Mouse (Mus musculus): ENCODE measurements at regions not wholly inside any gene's neighbourhood (a gene's known extent, or its start where the extent isn't known, plus 50 kb on each side); places are given as distances from the start of the nearest gene placed in this dataset.

GRCm38 (mm10) chr17:47149158-47149557, 138.8 kb upstream of the Ubr2 start:
- DNase-seq, result no peak
- intact Hi-C loops (cut with DNase I; ENCODE audit: low total_unique reads), result no loop called here

DNA sequence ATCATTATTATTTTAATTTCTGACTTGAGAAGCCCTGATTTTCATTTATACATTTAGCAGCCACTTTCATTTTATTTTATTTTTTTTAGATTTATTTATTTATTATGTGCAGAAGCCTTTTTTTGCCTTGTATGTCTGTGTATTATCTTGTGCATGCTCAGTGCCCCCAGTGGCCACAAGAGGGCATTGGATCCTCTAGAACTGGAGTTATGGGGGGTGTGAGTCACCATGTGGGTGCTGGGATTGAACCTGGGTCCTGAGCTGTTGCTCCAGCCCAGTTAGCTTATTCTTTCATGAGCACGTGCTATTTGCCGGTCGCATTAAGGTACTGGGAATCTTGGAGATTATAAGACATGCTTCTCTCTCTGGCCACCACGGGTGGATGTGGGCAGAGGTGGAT, 136.3 kb upstream of the Ubr2 start:
- intact Hi-C loops (cut with DNase I; ENCODE audit: low total_unique reads), result no loop called here

GRCm38 (mm10) chr17:47145590-47145989, 135.2 kb upstream of the Ubr2 start:
- no peak for DNase-seq
- intact Hi-C loops (cut with DNase I; ENCODE audit: low total_unique reads), result no loop called here

More for the DNA sequence above, 136.3 kb upstream of the Ubr2 start:
- DNase-seq, result no peak

GRCm38 (mm10) chr17:47144996-47145395, 134.6 kb upstream of the Ubr2 start:
- intact Hi-C loops (cut with DNase I; ENCODE audit: low total_unique reads), result no loop called here
- DNase-seq, result no peak

DNA sequence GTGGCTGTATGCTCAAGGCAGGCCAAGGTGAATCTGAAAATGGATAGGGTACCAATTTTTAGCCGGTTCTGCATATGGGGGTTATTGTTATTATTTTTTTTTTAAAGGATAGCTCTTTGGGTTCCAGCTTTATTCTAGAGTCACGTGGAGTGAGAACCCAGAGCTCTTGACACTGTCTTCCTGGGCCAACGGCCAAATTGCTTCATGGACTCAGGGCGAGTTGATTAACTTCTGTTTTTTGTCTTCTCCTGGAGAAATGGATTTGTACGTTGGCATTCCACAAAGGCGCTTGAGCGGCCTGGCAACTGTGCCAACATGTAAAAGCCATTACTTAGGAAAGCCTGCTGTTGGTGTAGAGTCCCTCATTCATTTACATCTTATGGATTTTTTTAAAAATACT, 134.1 kb upstream of the Ubr2 start:
- no peak for DNase-seq
- intact Hi-C loops (cut with DNase I; ENCODE audit: low total_unique reads), result no loop called here

- no peak for DNase-seq
- intact Hi-C loops (cut with DNase I; ENCODE audit: low total_unique reads), result no loop called here
Observed at GRCm38 (mm10) chr17:47143898-47144297, 133.5 kb upstream of the Ubr2 start.

DNA sequence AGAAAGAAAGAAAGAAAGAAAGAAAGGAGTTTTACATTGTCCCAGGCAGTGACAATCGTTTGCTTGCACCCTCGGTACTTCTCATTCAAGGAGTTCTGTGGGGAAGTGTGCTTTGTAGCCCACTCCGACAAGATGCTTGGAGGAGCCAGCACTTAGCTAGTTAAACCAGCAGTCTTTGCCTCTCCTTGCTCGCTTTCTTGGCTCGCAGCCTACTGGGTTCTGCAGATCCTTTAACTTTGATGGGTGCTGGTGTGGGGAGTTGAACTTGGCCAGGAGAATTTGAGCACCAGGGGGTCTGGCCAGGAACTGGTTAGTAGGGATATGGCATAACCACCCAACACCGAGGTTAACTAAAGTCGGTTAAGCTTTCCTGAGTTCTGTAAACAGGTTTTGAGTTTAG, 132.5 kb upstream of the Ubr2 start:
- intact Hi-C loops (cut with DNase I; ENCODE audit: low total_unique reads), result no loop called here
- no peak for DNase-seq

GRCm38 (mm10) chr17:47142276-47142675, 131.9 kb upstream of the Ubr2 start:
- DNase-seq, result no peak

DNA sequence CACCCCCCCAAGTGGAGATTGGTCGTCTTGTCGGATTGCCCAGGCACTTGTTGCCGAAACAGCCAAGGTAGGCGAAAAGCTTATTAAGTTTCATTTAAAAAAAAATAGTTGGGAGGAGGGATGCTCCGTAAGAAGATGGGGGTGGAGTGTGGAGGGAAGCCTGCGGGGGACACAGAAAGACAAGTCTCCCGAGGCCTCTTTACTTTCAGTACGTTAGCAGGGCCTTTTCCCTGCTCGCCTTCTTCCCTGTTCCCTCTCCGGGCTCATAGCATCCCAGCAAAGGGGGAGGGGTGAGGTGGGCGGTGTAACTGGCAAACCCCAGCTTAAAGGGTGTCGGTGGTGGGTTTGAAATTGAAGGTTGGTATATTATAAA, 131.5 kb upstream of the Ubr2 start:
- no peak for DNase-seq
- intact Hi-C loops (cut with DNase I; ENCODE audit: low total_unique reads), result no loop called here

More at GRCm38 (mm10) chr17:47142276-47142675, 131.9 kb upstream of the Ubr2 start:
- intact Hi-C loops (cut with DNase I; ENCODE audit: low total_unique reads), result no loop called here

DNA sequence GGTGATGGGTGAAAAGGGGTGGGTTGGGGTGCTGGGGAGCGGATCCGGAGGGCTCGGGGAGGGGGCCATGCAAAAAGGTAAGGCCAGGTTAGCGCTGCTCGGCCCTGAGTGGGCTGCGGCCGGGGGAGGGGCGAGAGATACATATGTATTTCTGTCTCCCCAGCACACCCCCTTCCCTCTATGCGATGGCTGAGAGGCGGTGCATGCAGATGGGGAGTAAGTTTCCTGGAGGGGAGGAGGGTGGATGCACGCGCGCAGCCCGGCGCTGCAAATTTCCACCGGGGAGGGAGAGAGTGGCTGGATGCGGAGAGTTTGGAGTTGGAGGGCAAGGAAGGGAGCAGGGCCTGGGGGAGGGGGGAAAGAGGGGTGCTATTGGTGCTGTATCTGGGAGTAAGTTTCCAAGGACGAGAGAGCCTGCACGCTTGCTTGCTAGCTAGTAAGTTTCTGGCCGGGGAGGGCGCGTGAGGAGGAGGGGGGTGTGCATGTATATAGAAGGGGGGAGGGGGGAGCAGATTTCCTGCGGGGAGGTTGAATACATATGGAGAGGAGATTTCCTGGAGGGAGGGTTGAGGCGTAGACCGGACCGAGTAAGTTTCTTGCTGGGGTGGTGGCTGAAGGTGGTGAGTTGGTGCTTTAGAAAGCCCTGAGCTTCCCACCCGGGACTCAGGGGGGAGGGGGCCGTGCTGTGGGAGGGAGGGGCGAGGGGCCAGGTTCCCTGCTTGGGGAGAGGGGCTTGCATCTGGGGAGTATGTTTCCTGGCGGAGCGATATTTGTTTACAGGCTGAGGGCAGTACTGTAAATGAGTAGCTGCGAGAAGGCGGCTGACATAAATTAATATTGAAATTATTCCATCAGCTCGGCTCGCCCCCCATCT, 130.8 kb upstream of the Ubr2 start:
- intact Hi-C loops (cut with DNase I; ENCODE audit: low total_unique reads), result no loop called here
- DNase-seq, result peak; percentile 52

- DNase-seq, result peak; percentile 76
- intact Hi-C loops (cut with DNase I; ENCODE audit: low total_unique reads), result no loop called here
Observed at GRCm38 (mm10) chr17:47140241-47140968, 130.0 kb upstream of the Ubr2 start.

DNA sequence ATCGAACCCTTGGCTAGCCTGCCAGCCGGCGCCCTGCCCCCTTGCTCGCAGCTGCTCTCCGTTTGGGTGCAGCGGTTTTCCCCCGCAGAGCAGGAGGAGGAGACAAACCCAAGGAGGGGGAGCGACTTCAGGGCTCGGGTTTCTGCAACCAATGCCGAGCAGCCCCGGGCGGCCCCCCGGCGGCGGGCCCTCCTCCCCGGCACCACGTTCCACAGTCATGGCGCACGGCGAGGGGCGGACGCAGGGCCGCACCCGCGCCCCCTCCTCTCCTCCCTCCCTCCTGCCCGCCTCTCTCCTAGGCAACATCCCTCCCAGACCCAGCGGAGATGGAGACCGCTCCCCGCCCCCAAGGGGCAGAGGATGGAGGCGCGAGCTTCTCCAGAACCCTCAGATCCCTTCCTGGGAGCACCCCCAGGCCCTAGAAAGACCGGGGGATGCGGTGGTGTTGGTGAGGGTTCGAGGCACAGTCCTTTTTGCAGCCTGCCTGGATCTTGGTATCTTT, 129.4 kb upstream of the Ubr2 start:
- intact Hi-C loops (cut with DNase I; ENCODE audit: low total_unique reads), result no loop called here
- DNase-seq, result peak; percentile 94

GRCm38 (mm10) chr17:47139171-47139617, 128.8 kb upstream of the Ubr2 start:
- DNase-seq, result no peak
- intact Hi-C loops (cut with DNase I; ENCODE audit: low total_unique reads), result no loop called here

GRCm38 (mm10) chr17:47138174-47138573, 127.8 kb upstream of the Ubr2 start:
- intact Hi-C loops (cut with DNase I; ENCODE audit: low total_unique reads), result no loop called here
- DNase-seq, result no peak

- intact Hi-C loops (cut with DNase I; ENCODE audit: low total_unique reads), result no loop called here
- no peak for DNase-seq
Observed at GRCm38 (mm10) chr17:47135391-47135790, 125.0 kb upstream of the Ubr2 start.

GRCm38 (mm10) chr17:47133785-47134184, 123.4 kb upstream of the Ubr2 start:
- intact Hi-C loops (cut with DNase I; ENCODE audit: low total_unique reads), result no loop called here
- DNase-seq, result no peak

DNA sequence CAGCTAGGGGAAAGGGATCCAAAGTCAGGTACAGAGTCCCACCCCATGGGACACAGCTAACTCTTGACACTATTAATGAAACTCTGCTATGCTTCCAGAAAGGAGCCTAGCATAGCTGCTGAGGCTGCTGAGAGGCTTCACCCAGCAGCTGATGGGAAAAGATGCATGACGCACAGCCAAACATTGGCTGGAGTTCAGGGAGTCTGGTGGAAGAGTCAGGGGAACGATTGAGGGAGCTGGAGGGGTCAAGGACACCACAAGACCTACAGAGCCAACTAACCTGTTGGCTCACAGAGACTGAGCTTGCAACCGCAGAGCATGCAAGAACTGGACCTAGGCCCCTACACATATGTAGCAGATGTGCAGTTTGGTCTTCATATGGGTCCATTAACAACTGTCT, 117.2 kb upstream of the Ubr2 start:
- DNase-seq, result no peak
- intact Hi-C loops (cut with DNase I; ENCODE audit: low total_unique reads), result no loop called here

DNA sequence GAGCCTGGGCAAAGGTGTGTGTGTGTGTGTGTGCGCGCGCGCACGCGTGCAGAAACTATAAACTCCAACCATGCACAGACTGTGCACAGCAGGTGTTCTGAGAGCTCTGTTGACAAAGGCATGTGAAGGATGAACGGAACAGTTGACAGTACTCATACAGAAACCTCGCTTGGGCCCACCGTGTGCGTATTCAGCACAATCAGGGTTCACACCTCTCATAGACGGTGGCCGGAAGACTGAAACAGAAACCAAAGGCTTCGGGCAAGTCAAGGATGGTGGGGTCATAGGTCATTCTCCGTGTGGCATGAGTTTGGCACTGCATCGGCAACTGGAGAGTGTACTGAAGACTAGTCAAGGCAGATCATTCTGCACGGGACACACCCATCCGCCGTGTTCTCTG, 113.2 kb upstream of the Ubr2 start:
- intact Hi-C loops (cut with DNase I; ENCODE audit: low total_unique reads), result no loop called here
- no peak for DNase-seq

- intact Hi-C loops (cut with DNase I; ENCODE audit: low total_unique reads), result no loop called here
- DNase-seq, result no peak
Observed at GRCm38 (mm10) chr17:47122221-47122620, 111.9 kb upstream of the Ubr2 start.

- DNase-seq, result no peak
- intact Hi-C loops (cut with DNase I; ENCODE audit: low total_unique reads), result no loop called here
Observed at GRCm38 (mm10) chr17:47118010-47118409, 107.7 kb upstream of the Ubr2 start.

GRCm38 (mm10) chr17:47115754-47116153, 105.4 kb upstream of the Ubr2 start:
- intact Hi-C loops (cut with DNase I; ENCODE audit: low total_unique reads), result no loop called here
- DNase-seq, result no peak
